Mouse (Mus musculus) monocyte, adult 5-6 weeks (primary cell): Measurements from ENCODE around the gene Samd14. TPM values are rescaled to one million over a fixed set of nuclear protein-coding genes. Genes with fewer than 3 reads are reported as not detected.

Experiments used
- ATAC-seq: fragments of 153-309, 156-312 bp; replicated peaks from 2 replicates; pipeline ENCODE4 v1.8.0; 2017; ENCODE audit warnings: mild to moderate bottlenecking; ENCODE audit not compliant: low TSS enrichment, insufficient number of reproducible peaks, severe bottlenecking, poor library complexity, low FRiP score
- total RNA-seq: library from RNA; stranded (forward); fragments of 200-1000, 200-491, 200-594 nt; gene quantifications from 3 replicates; pipeline ENCODE4 v1.2.3, GENCODE M21; 2017

Samd14 gene
- total RNA-seq, 1 experiment from 2014 or later = 0.38 TPM

- no peak for ATAC-seq
These were observed 20.7 kb upstream of the Samd14 start for GRCm38 (mm10) chr11:94988780-94989561.

GRCm38 (mm10) chr11:94989562-94990017 lies 20.1 kb upstream of the Samd14 start:
- peak; percentile 72 for ATAC-seq

GRCm38 (mm10) chr11:94990102-94990748 lies 19.5 kb upstream of the Samd14 start:
- no peak for ATAC-seq

GRCm38 (mm10) chr11:94990749-94991577 lies 18.7 kb upstream of the Samd14 start, which contains the start of gene Ppp1r9b:
Ppp1r9b (plus strand) TSS chr11:94991035.
- peak; percentile 72 for ATAC-seq

- ATAC-seq = no peak
These were observed 17.8 kb upstream of the Samd14 start for GRCm38 (mm10) chr11:94991641-94992479.

GRCm38 (mm10) chr11:94992480-94992753 lies 17.3 kb upstream of the Samd14 start:
- ATAC-seq = no peak

- ATAC-seq = peak; percentile 62
These were observed 16.7 kb upstream of the Samd14 start for GRCm38 (mm10) chr11:94992754-94993606.

- no peak for ATAC-seq
These were observed 15.4 kb upstream of the Samd14 start for GRCm38 (mm10) chr11:94994208-94994814.

- ATAC-seq = no peak
These were observed 14.5 kb upstream of the Samd14 start for GRCm38 (mm10) chr11:94994947-94995772.

- ATAC-seq = no peak
These were observed 13.6 kb upstream of the Samd14 start for GRCm38 (mm10) chr11:94996101-94996500.

- ATAC-seq = no peak
These were observed 12.7 kb upstream of the Samd14 start for GRCm38 (mm10) chr11:94996984-94997383.

- ATAC-seq = no peak
These were observed 12.1 kb upstream of the Samd14 start for GRCm38 (mm10) chr11:94997596-94997995.

GRCm38 (mm10) chr11:94998041-94998531 lies 11.6 kb upstream of the Samd14 start:
- ATAC-seq = no peak

- ATAC-seq = no peak
These were observed 9.6 kb upstream of the Samd14 start for GRCm38 (mm10) chr11:95000128-95000527.

GRCm38 (mm10) chr11:95000548-95000947 lies 9.1 kb upstream of the Samd14 start:
- no peak for ATAC-seq

GRCm38 (mm10) chr11:95001058-95001457 lies 8.6 kb upstream of the Samd14 start:
- peak; percentile 54; the same call in 1 of the 2 replicates for ATAC-seq
